Mouse (Mus musculus) lung, embryonic 15.5 days (tissue): ENCODE data around the gene Ppp1r14d. TPM values are rescaled to one million over a fixed set of nuclear protein-coding genes. Genes with fewer than 3 reads are reported as not detected.

ENCODE experiments used
- ATAC-seq: fragments of 200-750 bp; cut with Nextera tagmentation; 2 replicates; pipeline ENCODE4 v1.8.0; 2017; ENCODE audit warnings: moderate number of reproducible peaks, borderline replicate concordance; ENCODE audit not compliant: low FRiP score, low TSS enrichment; ENCODE audit errors: extremely low read depth
- H3K27ac ChIP-seq: fragments of 300-500 bp; sonication (generic); 2 replicates; pipeline ENCODE4 v1.5.1; 2015; ENCODE audit warnings: moderate library complexity, mild to moderate bottlenecking, inconsistent platforms
- H3K27me3 ChIP-seq: fragments of 300-500 bp; sonication (generic); 2 replicates; pipeline ENCODE4 v1.6.1; 2015; ENCODE audit warnings: inconsistent platforms
- H3K36me3 ChIP-seq: fragments of 300-500 bp; sonication (generic); 2 replicates; pipeline ENCODE4 v1.6.1; 2015; ENCODE audit warnings: inconsistent platforms
- H3K4me1 ChIP-seq: fragments of 300-500 bp; sonication (generic); 2 replicates; pipeline ENCODE4 v1.6.1; 2015; ENCODE audit warnings: inconsistent platforms
- H3K4me2 ChIP-seq: fragments of 300-500 bp; sonication (generic); 2 replicates; pipeline ENCODE4 v1.6.1; 2015; ENCODE audit warnings: inconsistent platforms, mild to moderate bottlenecking, moderate library complexity
- H3K4me3 ChIP-seq: fragments of 300-500 bp; sonication (generic); 2 replicates; pipeline ENCODE4 v1.5.1; 2015; ENCODE audit warnings: mild to moderate bottlenecking, inconsistent platforms
- H3K9ac ChIP-seq: fragments of 300-500 bp; sonication (generic); 2 replicates; pipeline ENCODE4 v1.6.1; 2015; ENCODE audit warnings: inconsistent platforms
- H3K9me3 ChIP-seq: fragments of 300-500 bp; sonication (generic); 2 replicates; pipeline ENCODE4 v1.6.1; 2016; ENCODE audit warnings: inconsistent platforms
- WGBS: fragments of 180-500 bp; shearing (Covaris S2); methylation state at CpG from one replicate; pipeline ENCODE4 v1.1.7; 2015; 5-methylcytosine and 5-hydroxymethylcytosine counted together
- polyA plus RNA-seq: library from polyadenylated mRNA; unstranded; fragments of >200 nt; fragmentation: Nextera tagmentation; extraction: Ambion mirVana; gene quantifications from 2 replicates; pipeline ENCODE4 v1.2.1, GENCODE M21; 2015

Gene Ppp1r14d
- 0.49 and 0.79 TPM in 2 replicates for polyA plus RNA-seq

GRCm38 (mm10) chr2:119229775-119230704, at the start of gene Ppp1r14d:
Ppp1r14d (minus strand) TSS chr2:119229906.
- Histone ChIP-seq H3K36me3 (no peaks in the 10 kb centered on the region), H3K9ac (no peak within 1 kb of the TSS), H3K9me3 (no peaks in the 10 kb centered on the region), H3K4me2 (no peak within 1 kb of the TSS), H3K27me3 (peaks cover 2% of the 10 kb centered on the region), H3K4me3 (no peak within 1 kb of the TSS), H3K4me1 (no peaks in the 10 kb centered on the region), H3K27ac (no peak within 1 kb of the TSS)
- WGBS = 63% methylated on average over 6 of the region's 6 CpGs
- ATAC-seq = no peak

GRCm38 (mm10) chr2:119277810-119278209, 48.1 kb upstream of the Ppp1r14d start:
- Histone ChIP-seq H3K27ac (no peak overlapping the region), H3K4me1 (no peaks in the 10 kb centered on the region), H3K27me3 (no peaks in the 10 kb centered on the region), H3K4me2 (no peak overlapping the region), H3K9ac (no peak overlapping the region), H3K9me3 (no peaks in the 10 kb centered on the region), H3K4me3 (no peak overlapping the region), H3K36me3 (no peaks in the 10 kb centered on the region)
- WGBS = 85% methylated on average over 23 of the region's 23 CpGs
- no peak for ATAC-seq

GRCm38 (mm10) chr2:119276926-119277325, 47.2 kb upstream of the Ppp1r14d start:
- no peaks in the 10 kb centered on the region for H3K36me3 ChIP-seq
- 81% methylated on average over 7 of the region's 7 CpGs for WGBS
- H3K4me2 ChIP-seq = no peak overlapping the region
- no peaks in the 10 kb centered on the region for H3K27me3 ChIP-seq
- no peak overlapping the region for H3K9ac ChIP-seq
- no peak overlapping the region for H3K27ac ChIP-seq
- H3K9me3 ChIP-seq = no peaks in the 10 kb centered on the region
- H3K4me1 ChIP-seq = no peaks in the 10 kb centered on the region
- no peak for ATAC-seq
- H3K4me3 ChIP-seq = no peak overlapping the region

GRCm38 (mm10) chr2:119274126-119274525, 44.4 kb upstream of the Ppp1r14d start:
- no peaks in the 10 kb centered on the region for H3K9me3 ChIP-seq
- WGBS = 69% methylated on average over 1 of the region's 1 CpGs
- H3K9ac ChIP-seq = no peak overlapping the region
- no peak overlapping the region for H3K4me2 ChIP-seq
- no peaks in the 10 kb centered on the region for H3K36me3 ChIP-seq
- ATAC-seq = no peak
- no peak overlapping the region for H3K4me3 ChIP-seq
- peaks cover 13% of the 10 kb centered on the region for H3K27me3 ChIP-seq
- H3K4me1 ChIP-seq = peaks cover 5% of the 10 kb centered on the region
- H3K27ac ChIP-seq = no peak overlapping the region

GRCm38 (mm10) chr2:119270643-119271331, 41.1 kb upstream of the Ppp1r14d start, which contains the start of gene Rhov:
Rhov (minus strand) TSS chr2:119271272.
- Histone ChIP-seq H3K9me3 (no peaks in the 10 kb centered on the region), H3K27me3 (peaks cover 13% of the 10 kb centered on the region), H3K9ac (peak within 1 kb of the TSS; percentile 10), H3K36me3 (no peaks in the 10 kb centered on the region), H3K4me1 (peaks cover 5% of the 10 kb centered on the region), H3K27ac (no peak within 1 kb of the TSS), H3K4me3 (peak within 1 kb of the TSS; percentile 45), H3K4me2 (peak within 1 kb of the TSS; percentile 86)
- WGBS = 1% methylated on average over 49 of the region's 49 CpGs
- peak; percentile 71; the same call in 1 of the 2 replicates for ATAC-seq

- Histone ChIP-seq H3K9ac (0 out of 2 replicates have a peak overlapping the region, but pooled peaks have one; percentile 10), H3K27me3 (peaks cover 13% of the 10 kb centered on the region), H3K4me3 (peak overlapping the region; percentile 45), H3K4me2 (peak overlapping the region; percentile 86), H3K36me3 (no peaks in the 10 kb centered on the region), H3K4me1 (peaks cover 5% of the 10 kb centered on the region), H3K9me3 (no peaks in the 10 kb centered on the region), H3K27ac (no peak overlapping the region)
- WGBS = 52% methylated on average over 9 of the region's 9 CpGs
- no peak for ATAC-seq
These were observed 40.6 kb upstream of the Ppp1r14d start for GRCm38 (mm10) chr2:119270286-119270642.

GRCm38 (mm10) chr2:119263813-119264212, 34.1 kb upstream of the Ppp1r14d start:
- Histone ChIP-seq H3K4me1 (peaks cover 15% of the 10 kb centered on the region; the same call in 1 of the 2 replicates), H3K9me3 (no peaks in the 10 kb centered on the region), H3K4me2 (no peak overlapping the region), H3K9ac (no peak overlapping the region), H3K36me3 (no peaks in the 10 kb centered on the region), H3K4me3 (no peak overlapping the region), H3K27ac (no peak overlapping the region), H3K27me3 (no peaks in the 10 kb centered on the region)
- ATAC-seq = no peak
- WGBS = 53% methylated on average over 5 of the region's 5 CpGs

GRCm38 (mm10) chr2:119262978-119263377, 33.3 kb upstream of the Ppp1r14d start:
- Histone ChIP-seq H3K4me1 (peaks cover 15% of the 10 kb centered on the region; the same call in 1 of the 2 replicates), H3K36me3 (no peaks in the 10 kb centered on the region), H3K9me3 (no peaks in the 10 kb centered on the region), H3K27ac (no peak overlapping the region), H3K4me3 (no peak overlapping the region), H3K4me2 (peak overlapping the region; percentile 24), H3K9ac (no peak overlapping the region), H3K27me3 (no peaks in the 10 kb centered on the region)
- 21% methylated on average over 8 of the region's 8 CpGs for WGBS
- ATAC-seq = peak; percentile 79

GRCm38 (mm10) chr2:119261326-119261725, 31.6 kb upstream of the Ppp1r14d start:
- H3K4me3 ChIP-seq = no peak overlapping the region
- peaks cover 5% of the 10 kb centered on the region; the same call in 1 of the 2 replicates for H3K27me3 ChIP-seq
- H3K4me2 ChIP-seq = no peak overlapping the region
- WGBS = 28% methylated on average over 2 of the region's 2 CpGs
- H3K36me3 ChIP-seq = no peaks in the 10 kb centered on the region
- no peak overlapping the region for H3K9ac ChIP-seq
- peak; percentile 60; the same call in 1 of the 2 replicates for ATAC-seq
- H3K9me3 ChIP-seq = no peaks in the 10 kb centered on the region
- peaks cover 15% of the 10 kb centered on the region; the same call in 1 of the 2 replicates for H3K4me1 ChIP-seq
- no peak overlapping the region for H3K27ac ChIP-seq

GRCm38 (mm10) chr2:119260518-119260917, 30.8 kb upstream of the Ppp1r14d start:
- H3K9ac ChIP-seq = no peak overlapping the region
- H3K9me3 ChIP-seq = no peaks in the 10 kb centered on the region
- ATAC-seq = no peak
- H3K4me1 ChIP-seq = peaks cover 15% of the 10 kb centered on the region; the same call in 1 of the 2 replicates
- no peak overlapping the region for H3K4me3 ChIP-seq
- WGBS = 60% methylated on average over 1 of the region's 1 CpGs
- H3K4me2 ChIP-seq = no peak overlapping the region
- no peak overlapping the region for H3K27ac ChIP-seq
- peaks cover 8% of the 10 kb centered on the region; the same call in 1 of the 2 replicates for H3K27me3 ChIP-seq
- no peaks in the 10 kb centered on the region for H3K36me3 ChIP-seq

- no peak overlapping the region for H3K9ac ChIP-seq
- no peak overlapping the region for H3K4me3 ChIP-seq
- H3K9me3 ChIP-seq = no peaks in the 10 kb centered on the region
- no peak overlapping the region for H3K27ac ChIP-seq
- ATAC-seq = no peak
- WGBS = 23% methylated on average over 7 of the region's 7 CpGs
- peaks cover 6% of the 10 kb centered on the region; the same call in 1 of the 2 replicates for H3K4me1 ChIP-seq
- peaks cover 25% of the 10 kb centered on the region for H3K27me3 ChIP-seq
- no peaks in the 10 kb centered on the region for H3K36me3 ChIP-seq
- no peak overlapping the region for H3K4me2 ChIP-seq
These were observed 25.3 kb upstream of the Ppp1r14d start for GRCm38 (mm10) chr2:119254976-119255375.
